Mouse (Mus musculus) MEL (cell line): ENCODE results near the gene Myo1e. TPM values are rescaled to one million over a fixed set of nuclear protein-coding genes. Genes with fewer than 3 reads are reported as not detected.

Experiments used
- DNase-seq: peaks from one replicate; pipeline ENCODE4 v3.0.0; 2011; ENCODE audit warnings: low read depth, low spot score
- H3K27ac ChIP-seq: 2 replicates; pipeline ENCODE4 v1.5.1; 2012; ENCODE audit warnings: low read depth, mild to moderate bottlenecking, control low read depth, low read length, moderate library complexity; ENCODE audit not compliant: control insufficient read depth
- H3K27me3 ChIP-seq, 2 experiments: fragments of 150-350 bp in 1 of 2; sonication (generic) in 1 of 2; 2 replicates each; pipeline ENCODE4 v1.6.1; 2012; ENCODE audit warnings: low read length in 2 of 2, mild to moderate bottlenecking in 2 of 2, improper control_type of control experiment in 1 of 2, moderate library complexity in 1 of 2; ENCODE audit not compliant: insufficient read depth in 2 of 2, control insufficient read depth in 1 of 2
- H3K36me3 ChIP-seq, 2 experiments: 2 replicates each; pipeline ENCODE4 v1.6.1; 2012 to 2014; ENCODE audit warnings: low read length in 2 of 2, improper control_type of control experiment in 1 of 2, inconsistent platforms in 1 of 2, mild to moderate bottlenecking in 1 of 2; ENCODE audit not compliant: insufficient read depth in 2 of 2, control insufficient read depth in 1 of 2
- H3K4me1 ChIP-seq, 2 experiments: fragments of 150-350 bp in 1 of 2; sonication (generic) in 1 of 2; 2 replicates each; pipeline ENCODE4 v1.6.1; 2012; ENCODE audit warnings: low read length in 2 of 2, improper control_type of control experiment in 1 of 2, mild to moderate bottlenecking in 1 of 2; ENCODE audit not compliant: insufficient read depth in 2 of 2, control insufficient read depth in 1 of 2
- H3K4me3 ChIP-seq, 2 experiments: fragments of 150-350 bp in 1 of 2; sonication (generic) in 1 of 2; 2 replicates each; pipeline ENCODE4 v1.5.1; 2012; ENCODE audit warnings: low read depth in 2 of 2, low read length in 2 of 2, mild to moderate bottlenecking in 2 of 2, moderate library complexity in 2 of 2, control low read depth in 1 of 2, improper control_type of control experiment in 1 of 2; ENCODE audit not compliant: control insufficient read depth in 1 of 2, insufficient read depth in 1 of 2
- H3K79me2 ChIP-seq: 2 replicates; pipeline ENCODE4 v1.6.1; 2012; ENCODE audit warnings: mild to moderate bottlenecking, low read length, moderate library complexity; ENCODE audit not compliant: control insufficient read depth, poor library complexity, insufficient read depth
- H3K9ac ChIP-seq: 2 replicates; pipeline ENCODE4 v1.6.1; 2012; ENCODE audit warnings: low read depth, mild to moderate bottlenecking, control low read depth, low read length, moderate library complexity; ENCODE audit not compliant: control insufficient read depth, poor library complexity, severe bottlenecking
- H3K9me3 ChIP-seq: fragments of 150-350 bp; sonication (generic); replicated peaks from 2 replicates; pipeline ENCODE4 v1.6.1; 2012; ENCODE audit warnings: mild to moderate bottlenecking, low read length, improper control_type of control experiment, moderate library complexity; ENCODE audit not compliant: insufficient read depth
- CHD1 ChIP-seq: IDR thresholded peaks from 2 replicates; pipeline ENCODE4 v1.6.1; 2012; ENCODE audit warnings: low read depth, mild to moderate bottlenecking, inconsistent platforms, low read length, improper control_type of control experiment
- ETS1 ChIP-seq: IDR thresholded peaks from 2 replicates; pipeline ENCODE4 v1.6.1; 2012; ENCODE audit warnings: low read depth, mild to moderate bottlenecking, inconsistent platforms, low read length, improper control_type of control experiment, moderate library complexity
- GATA1 ChIP-seq: IDR thresholded peaks from 2 replicates; pipeline ENCODE4 v1.6.1; 2011; ENCODE audit warnings: low read depth, low read length, improper control_type of control experiment
- JUND ChIP-seq: IDR thresholded peaks from 2 replicates; pipeline ENCODE4 v1.6.1; 2011; ENCODE audit warnings: low read depth, mild to moderate bottlenecking, improper control_type of control experiment, low read length
- KAT2A ChIP-seq: conservative IDR thresholded peaks from 2 replicates; pipeline ENCODE4 v1.6.1; 2012; ENCODE audit warnings: low read depth, low read length, improper control_type of control experiment, inconsistent platforms
- MAFK ChIP-seq: IDR thresholded peaks from 2 replicates; pipeline ENCODE4 v1.6.1; 2011; ENCODE audit warnings: low read depth, mild to moderate bottlenecking, low read length, improper control_type of control experiment, borderline replicate concordance
- MAX ChIP-seq: IDR thresholded peaks from 2 replicates; pipeline ENCODE4 v1.6.1; 2011; ENCODE audit warnings: low read length, improper control_type of control experiment
- MEF2A ChIP-seq: IDR thresholded peaks from 2 replicates; pipeline ENCODE4 v1.6.1; 2014; ENCODE audit warnings: low read depth, mild to moderate bottlenecking, inconsistent platforms, low read length, improper control_type of control experiment; ENCODE audit not compliant: poor library complexity, insufficient replicate concordance, severe bottlenecking; ENCODE audit errors: extremely low read depth
- MXI1 ChIP-seq: IDR thresholded peaks from 2 replicates; pipeline ENCODE4 v1.6.1; 2011; ENCODE audit warnings: mild to moderate bottlenecking, low read depth, low read length, improper control_type of control experiment
- MYC ChIP-seq: IDR thresholded peaks from 2 replicates; pipeline ENCODE4 v1.6.1; 2011; ENCODE audit warnings: low read depth, mild to moderate bottlenecking, low read length, improper control_type of control experiment, moderate library complexity
- NRF1 ChIP-seq: IDR thresholded peaks from 2 replicates; pipeline ENCODE4 v1.6.1; 2014; ENCODE audit warnings: low read depth, mild to moderate bottlenecking, inconsistent platforms, low read length, improper control_type of control experiment, moderate library complexity; ENCODE audit not compliant: poor library complexity, insufficient read depth, severe bottlenecking
- RCOR1 ChIP-seq: IDR thresholded peaks from 2 replicates; pipeline ENCODE4 v1.6.1; 2012; ENCODE audit warnings: low read depth, mild to moderate bottlenecking, inconsistent platforms, low read length, improper control_type of control experiment
- SIN3A ChIP-seq: IDR thresholded peaks from 2 replicates; pipeline ENCODE4 v1.6.1; 2012; ENCODE audit warnings: low read length, improper control_type of control experiment, inconsistent platforms
- TCF12 ChIP-seq: IDR thresholded peaks from 2 replicates; pipeline ENCODE4 v1.6.1; 2014; ENCODE audit warnings: low read depth, mild to moderate bottlenecking, inconsistent platforms, low read length, improper control_type of control experiment, moderate library complexity
- USF2 ChIP-seq, 2 experiments: IDR thresholded peaks; 2 replicates each; pipeline ENCODE4 v1.6.1; 2011 to 2012; ENCODE audit warnings: improper control_type of control experiment in 2 of 2, low read length in 2 of 2, borderline replicate concordance in 1 of 2, inconsistent platforms in 1 of 2, low read depth in 1 of 2, mild to moderate bottlenecking in 1 of 2; ENCODE audit not compliant: insufficient read depth in 1 of 2
- ZC3H11A ChIP-seq: IDR thresholded peaks from 2 replicates; pipeline ENCODE4 v1.6.1; 2012; ENCODE audit warnings: low read depth, mild to moderate bottlenecking, inconsistent platforms, low read length, improper control_type of control experiment
- polyA plus RNA-seq, 2 experiments: library from polyadenylated mRNA; stranded (reverse) in 1 of 2; unstranded in 1 of 2; fragments of >175 nt in 1 of 2; fragments of >200 nt in 1 of 2; gene quantifications; 2 replicates each; pipeline versions ENCODE4 v1.2.1 to v1.2.4; 2012; ENCODE audit warnings: low replicate concordance in 2 of 2, low read depth in 1 of 2; ENCODE audit not compliant: insufficient read length in 2 of 2, insufficient read depth in 1 of 2, missing spikeins in 1 of 2
- total RNA-seq: library from RNA; depleted of rRNA; stranded (reverse); fragments of 300-350 nt; gene quantifications from 2 replicates; pipeline ENCODE4 v1.2.3, GENCODE M21; 2012

Myo1e gene
- total and polyA plus RNA-seq, 3 experiments = 4.9 to 7.8 TPM; not detected in 1

GRCm38 (mm10) chr9:70266186-70266585, 59.0 kb downstream of the Myo1e start:
- no peaks in the 10 kb centered on the region for H3K4me1 ChIP-seq
- no peak for TF ChIP-seq GATA1
- no peak for TF ChIP-seq SIN3A
- no peak for TF ChIP-seq ZC3H11A
- no peak for TF ChIP-seq MEF2A
- no peak for TF ChIP-seq RCOR1
- no peak for TF ChIP-seq CHD1
- TF ChIP-seq MAX = no peak
- no peak for TF ChIP-seq MAFK
- TF ChIP-seq ETS1 = no peak
- TF ChIP-seq TCF12 = no peak
- no peak for TF ChIP-seq KAT2A
- peaks cover 13 to 14% of the 10 kb centered on the region in 2 experiments for H3K27me3 ChIP-seq
- H3K9me3 ChIP-seq = no peaks in the 10 kb centered on the region
- no peak for DNase-seq
- H3K36me3 ChIP-seq = no peaks in the 10 kb centered on the region
- H3K27ac ChIP-seq = no peak overlapping the region
- no peak overlapping the region for H3K4me3 ChIP-seq
- no peak overlapping the region for H3K9ac ChIP-seq
- H3K79me2 ChIP-seq = no peaks in the 10 kb centered on the region

GRCm38 (mm10) chr9:70267108-70267507, 60.0 kb downstream of the Myo1e start:
- no peak overlapping the region for H3K27ac ChIP-seq
- no peak for TF ChIP-seq USF2 (IDR thresholded peaks at IDR 0.05; ENCODE audit: borderline replicate concordance in 1 of 2, insufficient read depth in 1 of 2, low read depth in 1 of 2, low read length in 2 of 2)
- H3K4me3 ChIP-seq = no peak overlapping the region
- no peaks in the 10 kb centered on the region for H3K9me3 ChIP-seq
- no peak for DNase-seq
- H3K27me3 ChIP-seq = peaks cover 7 to 8% of the 10 kb centered on the region in 2 experiments
- H3K9ac ChIP-seq = no peak overlapping the region
- H3K79me2 ChIP-seq = no peaks in the 10 kb centered on the region
- H3K4me1 ChIP-seq = no peaks in the 10 kb centered on the region
- H3K36me3 ChIP-seq = no peaks in the 10 kb centered on the region

- Histone ChIP-seq H3K9ac (no peak overlapping the region), H3K4me3 (no peak overlapping the region), H3K36me3 (no peaks in the 10 kb centered on the region)
- no peak for TF ChIP-seq NRF1
- TF ChIP-seq MYC = no peak
- TF ChIP-seq MXI1 = no peak
- no peak for TF ChIP-seq JUND
- TF ChIP-seq, all 39 proteins: peak for 0
- Histone ChIP-seq H3K27ac (no peak overlapping the region), H3K9me3 (no peaks in the 10 kb centered on the region), H3K79me2 (no peaks in the 10 kb centered on the region), H3K4me1 (no peaks in the 10 kb centered on the region), H3K27me3 (peaks cover 1 to 2% of the 10 kb centered on the region in 2 experiments; a peak in 2 of 4 replicates)
- no peak for DNase-seq
Observed at GRCm38 (mm10) chr9:70269349-70269748, 62.2 kb downstream of the Myo1e start.
